Mouse (Mus musculus) liver, embryonic 11.5 days (tissue): Measurements from ENCODE around the gene Etl4. TPM values are rescaled to one million over a fixed set of nuclear protein-coding genes. Genes with fewer than 3 reads are reported as not detected.

Source experiments
- ATAC-seq: fragments of 200-750 bp; cut with Nextera tagmentation; replicated peaks from 2 replicates; pipeline ENCODE4 v1.8.0; 2017; ENCODE audit warnings: moderate number of reproducible peaks, mild to moderate bottlenecking, moderate TSS enrichment, moderate library complexity; ENCODE audit not compliant: low FRiP score
- DNase-seq: peaks from one replicate; pipeline ENCODE4 v3.0.0-alpha.2; 2017; ENCODE audit warnings: low spot score
- H3K27ac ChIP-seq: fragments of 300-500 bp; sonication (generic); 2 replicates; pipeline ENCODE4 v1.5.1; 2014; ENCODE audit warnings: mild to moderate bottlenecking, low read depth, low read length, control low read depth
- H3K27me3 ChIP-seq: fragments of 300-500 bp; sonication (generic); replicated peaks from 2 replicates; pipeline ENCODE4 v1.6.1; 2014; ENCODE audit warnings: low read length, mixed read lengths; ENCODE audit not compliant: control insufficient read depth, insufficient read depth
- H3K36me3 ChIP-seq: fragments of 300-500 bp; sonication (generic); 2 replicates; pipeline ENCODE4 v1.6.1; 2014; ENCODE audit warnings: mild to moderate bottlenecking, low read length, moderate library complexity, mixed read lengths; ENCODE audit not compliant: control insufficient read depth, insufficient read depth
- H3K4me1 ChIP-seq: fragments of 300-500 bp; sonication (generic); replicated peaks from 2 replicates; pipeline ENCODE4 v1.6.1; 2014; ENCODE audit warnings: low read length, mixed read lengths; ENCODE audit not compliant: control insufficient read depth, insufficient read depth
- H3K4me2 ChIP-seq: fragments of 300-500 bp; sonication (generic); 2 replicates; pipeline ENCODE4 v1.6.1; 2014; ENCODE audit warnings: mild to moderate bottlenecking, control low read depth, moderate library complexity
- H3K4me3 ChIP-seq: fragments of 300-500 bp; sonication (generic); 2 replicates; pipeline ENCODE4 v1.5.1; 2014; ENCODE audit warnings: low read depth, low read length, control low read depth
- H3K9ac ChIP-seq: fragments of 300-500 bp; sonication (generic); 2 replicates; pipeline ENCODE4 v1.6.1; 2014; ENCODE audit warnings: low read depth, low read length, control low read depth
- H3K9me3 ChIP-seq: fragments of 300-500 bp; sonication (generic); 2 replicates; pipeline ENCODE4 v1.6.1; 2016; ENCODE audit warnings: low read length, inconsistent platforms, mixed read lengths; ENCODE audit not compliant: control insufficient read depth
- WGBS: fragments of 180-500 bp; shearing (Covaris S2); extraction: QIAGEN DNeasy Blood & Tissue Kit; methylation state at CpG from one replicate; pipeline ENCODE4 v1.1.7; 2014; 5-methylcytosine and 5-hydroxymethylcytosine counted together
- polyA plus RNA-seq: library from polyadenylated mRNA; unstranded; fragments of >200 nt; fragmentation: Nextera tagmentation; extraction: Ambion mirVana; gene quantifications from 2 replicates; pipeline ENCODE4 v1.2.1, GENCODE M21; 2014

Etl4 gene
- polyA plus RNA-seq, 1 experiment from 2014 or later: 17.9 TPM

- H3K9me3 ChIP-seq: no peaks in the 10 kb centered on the region
- no peaks in the 10 kb centered on the region for H3K4me1 ChIP-seq
- H3K27ac ChIP-seq: no peak overlapping the region
- no peak overlapping the region for H3K9ac ChIP-seq
- 82% methylated on average over 6 of the region's 6 CpGs for WGBS
- ATAC-seq: no peak
- no peak overlapping the region for H3K4me3 ChIP-seq
- H3K27me3 ChIP-seq: no peaks in the 10 kb centered on the region
- H3K4me2 ChIP-seq: no peak overlapping the region
- H3K36me3 ChIP-seq: no peaks in the 10 kb centered on the region
- no peak for DNase-seq
Observed at GRCm38 (mm10) chr2:20603536-20603935, 694.0 kb downstream of the Etl4 start.

- Histone ChIP-seq H3K9me3 (no peaks in the 10 kb centered on the region), H3K36me3 (no peaks in the 10 kb centered on the region), H3K4me1 (no peaks in the 10 kb centered on the region), H3K27me3 (no peaks in the 10 kb centered on the region), H3K27ac (no peak overlapping the region), H3K4me3 (no peak overlapping the region), H3K4me2 (no peak overlapping the region), H3K9ac (no peak overlapping the region)
- WGBS: 77% methylated on average over 6 of the region's 6 CpGs
- DNase-seq (no peak), ATAC-seq (no peak)
Observed at GRCm38 (mm10) chr2:20603991-20604390, 694.4 kb downstream of the Etl4 start.

- no peaks in the 10 kb centered on the region for H3K9me3 ChIP-seq
- H3K4me3 ChIP-seq: no peak overlapping the region
- ATAC-seq: no peak
- H3K36me3 ChIP-seq: no peaks in the 10 kb centered on the region
- H3K4me2 ChIP-seq: no peak overlapping the region
- no peaks in the 10 kb centered on the region for H3K4me1 ChIP-seq
- DNase-seq: no peak
- no peaks in the 10 kb centered on the region for H3K27me3 ChIP-seq
- no peak overlapping the region for H3K27ac ChIP-seq
- no peak overlapping the region for H3K9ac ChIP-seq
- WGBS: 86% methylated on average over 8 of the region's 8 CpGs
Observed at GRCm38 (mm10) chr2:20609203-20609602, 699.6 kb downstream of the Etl4 start.

- Histone ChIP-seq H3K4me3 (no peak overlapping the region), H3K27me3 (no peaks in the 10 kb centered on the region), H3K27ac (no peak overlapping the region), H3K9ac (no peak overlapping the region), H3K36me3 (no peaks in the 10 kb centered on the region), H3K9me3 (no peaks in the 10 kb centered on the region), H3K4me1 (no peaks in the 10 kb centered on the region), H3K4me2 (no peak overlapping the region)
- ATAC-seq (no peak), DNase-seq (no peak)
- 61% methylated on average over 1 of the region's 1 CpGs for WGBS
Observed at GRCm38 (mm10) chr2:20615948-20616347, 706.4 kb downstream of the Etl4 start.

GRCm38 (mm10) chr2:20618396-20618795, 708.8 kb downstream of the Etl4 start:
- Histone ChIP-seq H3K27me3 (no peaks in the 10 kb centered on the region), H3K27ac (no peak overlapping the region), H3K4me1 (no peaks in the 10 kb centered on the region), H3K9me3 (no peaks in the 10 kb centered on the region), H3K36me3 (no peaks in the 10 kb centered on the region), H3K4me3 (no peak overlapping the region), H3K9ac (no peak overlapping the region), H3K4me2 (no peak overlapping the region)
- ATAC-seq (no peak), DNase-seq (no peak)
- 86% methylated on average over 5 of the region's 5 CpGs for WGBS

GRCm38 (mm10) chr2:20619881-20620280, 710.3 kb downstream of the Etl4 start:
- Histone ChIP-seq H3K27ac (no peak overlapping the region), H3K4me2 (no peak overlapping the region), H3K4me3 (no peak overlapping the region), H3K27me3 (no peaks in the 10 kb centered on the region), H3K4me1 (no peaks in the 10 kb centered on the region), H3K9me3 (no peaks in the 10 kb centered on the region), H3K36me3 (no peaks in the 10 kb centered on the region), H3K9ac (no peak overlapping the region)
- 65% methylated on average over 5 of the region's 5 CpGs for WGBS
- no peak for DNase-seq
- no peak for ATAC-seq

- 88% methylated on average over 8 of the region's 8 CpGs for WGBS
- Histone ChIP-seq H3K4me2 (no peak overlapping the region), H3K9ac (no peak overlapping the region), H3K27ac (no peak overlapping the region), H3K9me3 (no peaks in the 10 kb centered on the region), H3K27me3 (no peaks in the 10 kb centered on the region), H3K4me3 (no peak overlapping the region), H3K36me3 (no peaks in the 10 kb centered on the region), H3K4me1 (no peaks in the 10 kb centered on the region)
- DNase-seq: no peak
- ATAC-seq: no peak
Observed at GRCm38 (mm10) chr2:20629156-20629712, 719.7 kb downstream of the Etl4 start.

- no peaks in the 10 kb centered on the region for H3K9me3 ChIP-seq
- WGBS: 81% methylated on average over 3 of the region's 3 CpGs
Observed at GRCm38 (mm10) chr2:20638604-20639003, 729.0 kb downstream of the Etl4 start.

GRCm38 (mm10) chr2:20639721-20640120, 730.1 kb downstream of the Etl4 start:
- DNase-seq (no peak), ATAC-seq (no peak)
- H3K27ac ChIP-seq: no peak overlapping the region
- no peaks in the 10 kb centered on the region for H3K4me1 ChIP-seq
- no peak overlapping the region for H3K4me2 ChIP-seq
- no peaks in the 10 kb centered on the region for H3K36me3 ChIP-seq
- no peaks in the 10 kb centered on the region for H3K9me3 ChIP-seq
- no peaks in the 10 kb centered on the region for H3K27me3 ChIP-seq
- 84% methylated on average over 2 of the region's 2 CpGs for WGBS
- H3K9ac ChIP-seq: no peak overlapping the region
- H3K4me3 ChIP-seq: no peak overlapping the region

More at GRCm38 (mm10) chr2:20638604-20639003, 729.0 kb downstream of the Etl4 start:
- H3K9ac ChIP-seq: no peak overlapping the region
- no peaks in the 10 kb centered on the region for H3K4me1 ChIP-seq
- DNase-seq (no peak), ATAC-seq (no peak)
- H3K4me2 ChIP-seq: no peak overlapping the region
- no peaks in the 10 kb centered on the region for H3K27me3 ChIP-seq
- no peaks in the 10 kb centered on the region for H3K36me3 ChIP-seq
- no peak overlapping the region for H3K4me3 ChIP-seq
- no peak overlapping the region for H3K27ac ChIP-seq
